Mouse (Mus musculus): ENCODE results near the gene Sept8.

Gene Sept8

GRCm38 (mm10) chr11:53519207-53520121, at the start of gene Sept8:
TSS of gene Sept8 (plus strand) at chr11:53519257.
- DNase-seq (ENCODE audit: low spot score in 2 of 2) = peak; percentile 69 to 71

- DNase-seq (ENCODE audit: low spot score in 2 of 2) = peak in 1 of 2 experiments; percentile 48
Measured at GRCm38 (mm10) chr11:53469294-53469967, 49.6 kb upstream of the Sept8 start.

GRCm38 (mm10) chr11:53469968-53470695, 48.9 kb upstream of the Sept8 start, which contains the start of gene Gm9837:
TSS of gene Gm9837 (minus strand) at chr11:53470479.
- peak; percentile 84 to 90 for DNase-seq (ENCODE audit: low spot score in 2 of 2)

GRCm38 (mm10) chr11:53472709-53473108, 46.3 kb upstream of the Sept8 start:
- no peak for DNase-seq (ENCODE audit: low spot score in 2 of 2)

- DNase-seq (ENCODE audit: low spot score in 2 of 2) = no peak
Measured at GRCm38 (mm10) chr11:53475620-53476019, 43.4 kb upstream of the Sept8 start.

GRCm38 (mm10) chr11:53477833-53478232, 41.2 kb upstream of the Sept8 start:
- no peak for DNase-seq (ENCODE audit: low spot score in 2 of 2)

GRCm38 (mm10) chr11:53478383-53479170, 40.5 kb upstream of the Sept8 start:
- no peak for DNase-seq (ENCODE audit: low spot score in 2 of 2)

- no peak for DNase-seq (ENCODE audit: low spot score in 2 of 2)
Measured at GRCm38 (mm10) chr11:53479171-53479782, 39.8 kb upstream of the Sept8 start.

GRCm38 (mm10) chr11:53479783-53480301, 39.2 kb upstream of the Sept8 start, which contains the start of the genes Gm9945 and Sowaha:
TSS of gene Gm9945 (plus strand) at chr11:53480166.
TSS of gene Sowaha (minus strand) at chr11:53480274.
- DNase-seq (ENCODE audit: low spot score in 2 of 2) = no peak

- no peak for DNase-seq (ENCODE audit: low spot score in 2 of 2)
Measured at GRCm38 (mm10) chr11:53481088-53481730, 37.8 kb upstream of the Sept8 start.

- no peak for DNase-seq (ENCODE audit: low spot score in 2 of 2)
Measured at GRCm38 (mm10) chr11:53483159-53483891, 35.7 kb upstream of the Sept8 start.

GRCm38 (mm10) chr11:53485719-53486118, 33.3 kb upstream of the Sept8 start:
- no peak for DNase-seq (ENCODE audit: low spot score in 2 of 2)

- no peak for DNase-seq (ENCODE audit: low spot score in 2 of 2)
Measured at GRCm38 (mm10) chr11:53486351-53486750, 32.7 kb upstream of the Sept8 start.

- DNase-seq (ENCODE audit: low spot score in 2 of 2) = no peak
Measured at GRCm38 (mm10) chr11:53486822-53487594, 32.0 kb upstream of the Sept8 start.

GRCm38 (mm10) chr11:53489007-53489406, 30.1 kb upstream of the Sept8 start:
- DNase-seq (ENCODE audit: low spot score in 2 of 2) = no peak

GRCm38 (mm10) chr11:53489421-53489820, 29.6 kb upstream of the Sept8 start:
- no peak for DNase-seq (ENCODE audit: low spot score in 2 of 2)

GRCm38 (mm10) chr11:53491954-53492401, 27.1 kb upstream of the Sept8 start:
- peak; percentile 68 to 82 for DNase-seq (ENCODE audit: low spot score in 2 of 2)

GRCm38 (mm10) chr11:53493243-53493955, 25.7 kb upstream of the Sept8 start:
- no peak for DNase-seq (ENCODE audit: low spot score in 2 of 2)

All from heart, adult 9 months (tissue).